Mouse (Mus musculus) fibroblast of lung, adult 2 months (primary cell): ENCODE measurements around the gene Atf7ip.

ENCODE experiments used
- DNase-seq: peaks from one replicate; pipeline ENCODE4 v3.0.0-alpha.2; 2011; ENCODE audit warnings: low read depth

The Atf7ip gene

GRCm38 (mm10) chr6:136486166-136486565 lies 19.8 kb upstream of the Atf7ip start:
- no peak for DNase-seq

- no peak for DNase-seq
Measured at GRCm38 (mm10) chr6:136486801-136487553, 19.0 kb upstream of the Atf7ip start.

GRCm38 (mm10) chr6:136487554-136487950 lies 18.4 kb upstream of the Atf7ip start:
- DNase-seq, result no peak

GRCm38 (mm10) chr6:136489899-136490298 lies 16.1 kb upstream of the Atf7ip start:
- no peak for DNase-seq

- DNase-seq, result no peak
Measured at GRCm38 (mm10) chr6:136490516-136491475, 15.2 kb upstream of the Atf7ip start.

GRCm38 (mm10) chr6:136491631-136492030 lies 14.3 kb upstream of the Atf7ip start:
- no peak for DNase-seq

- DNase-seq, result no peak
Measured at GRCm38 (mm10) chr6:136492251-136492650, 13.7 kb upstream of the Atf7ip start.

GRCm38 (mm10) chr6:136493486-136493885 lies 12.5 kb upstream of the Atf7ip start:
- DNase-seq, result no peak

- no peak for DNase-seq
Measured at GRCm38 (mm10) chr6:136493910-136494751, 11.8 kb upstream of the Atf7ip start.

- no peak for DNase-seq
Measured at GRCm38 (mm10) chr6:136495023-136495422, 10.9 kb upstream of the Atf7ip start.

GRCm38 (mm10) chr6:136497744-136498143 lies 8.2 kb upstream of the Atf7ip start:
- no peak for DNase-seq

- DNase-seq, result peak; percentile 49
Measured at GRCm38 (mm10) chr6:136499292-136499977, 6.5 kb upstream of the Atf7ip start.

- DNase-seq, result no peak
Measured at GRCm38 (mm10) chr6:136508652-136509051, 2.7 kb downstream of the Atf7ip start.

GRCm38 (mm10) chr6:136510945-136511344 lies 5.0 kb downstream of the Atf7ip start:
- no peak for DNase-seq

- DNase-seq, result no peak
Measured at GRCm38 (mm10) chr6:136512351-136512750, 6.4 kb downstream of the Atf7ip start.

- no peak for DNase-seq
Measured at GRCm38 (mm10) chr6:136516626-136517025, 10.7 kb downstream of the Atf7ip start.

- no peak for DNase-seq
Measured at GRCm38 (mm10) chr6:136517221-136517620, 11.3 kb downstream of the Atf7ip start.

GRCm38 (mm10) chr6:136518537-136519246 lies 12.7 kb downstream of the Atf7ip start:
- DNase-seq, result peak; percentile 95

GRCm38 (mm10) chr6:136519254-136519653 lies 13.3 kb downstream of the Atf7ip start:
- no peak for DNase-seq

GRCm38 (mm10) chr6:136520361-136520760 lies 14.4 kb downstream of the Atf7ip start:
- no peak for DNase-seq

GRCm38 (mm10) chr6:136521681-136522080 lies 15.7 kb downstream of the Atf7ip start:
- no peak for DNase-seq
